Mouse (Mus musculus) cortical plate, adult 2 months (tissue): ENCODE data around the gene Tarbp1.

Experiments
- CTCF ChIP-seq: fragments of 200-500 bp; IDR thresholded peaks from 2 replicates; pipeline ENCODE4 v1.5.1; 2011; ENCODE audit warnings: mild to moderate bottlenecking, control low read depth, low read length; ENCODE audit not compliant: insufficient read depth; ENCODE audit errors: extremely low read depth
- POLR2A ChIP-seq: fragments of 200-500 bp; IDR thresholded peaks from 2 replicates; pipeline ENCODE4 v1.6.1; 2011; ENCODE audit warnings: mild to moderate bottlenecking, low read length, control low read depth; ENCODE audit not compliant: insufficient read depth; ENCODE audit errors: extremely low read depth

DNA sequence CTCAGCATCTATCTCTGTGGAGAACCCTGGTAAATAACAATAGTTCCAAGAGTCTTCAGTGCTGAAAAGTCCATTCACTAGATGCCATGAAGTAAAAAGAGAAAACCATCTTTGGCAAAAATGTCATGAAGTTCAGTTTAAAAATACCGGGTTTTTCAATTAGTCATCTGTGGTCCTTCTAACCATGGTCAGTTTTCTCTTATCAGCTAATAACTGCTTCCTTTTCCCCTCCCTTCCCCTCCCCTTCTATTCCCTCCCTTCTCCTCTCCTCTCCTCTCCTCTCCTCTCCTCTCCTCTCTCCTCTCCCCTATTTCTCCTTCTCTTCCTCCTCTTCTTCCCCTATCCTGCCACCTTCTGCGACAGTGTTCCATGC is 7.5 kb upstream of the Tarbp1 start:
- TF ChIP-seq CTCF (no peak), POLR2A (no peak)
